Mouse (Mus musculus): ENCODE results near the gene Sash3.

DNA sequence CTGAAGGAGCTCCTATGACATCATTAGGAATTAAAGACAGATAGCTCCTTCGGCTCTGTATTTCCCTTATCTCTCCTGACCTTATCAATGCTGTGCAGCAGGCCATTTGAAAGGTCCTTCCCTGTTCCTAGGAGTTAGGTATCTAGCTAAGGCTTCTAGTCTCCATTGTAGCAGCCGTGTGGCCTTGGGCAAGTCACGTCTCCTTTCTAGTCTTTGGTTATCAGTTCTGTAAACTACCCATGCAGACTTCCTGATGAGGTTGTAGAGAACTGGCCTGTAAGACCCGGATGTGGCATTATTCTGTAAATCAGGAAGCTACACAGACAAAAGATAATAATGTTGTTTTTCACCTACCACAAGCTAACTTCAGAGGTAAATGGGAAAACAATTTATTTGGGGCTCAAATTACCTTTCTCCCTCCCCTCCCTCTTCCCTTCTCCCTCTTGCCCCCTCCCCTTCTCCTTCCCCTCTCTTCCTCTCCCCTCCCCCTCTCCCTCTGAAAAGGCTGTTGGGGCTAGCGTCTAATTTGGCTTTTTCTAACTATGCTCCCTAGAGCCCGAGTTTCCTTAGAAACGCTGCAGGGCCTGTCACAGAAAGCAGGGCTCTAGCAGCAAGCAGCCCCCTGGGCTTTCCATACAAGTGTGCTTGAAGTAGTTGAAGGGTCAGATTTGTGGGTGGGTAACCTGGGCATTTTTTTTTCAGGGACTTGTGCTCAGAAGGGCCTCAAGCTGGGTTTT, 7.5 kb upstream of the Sash3 start:
- TF ChIP-seq ZC3H11A (IDR thresholded peaks at IDR 0.05; ENCODE audit: borderline replicate concordance, low read depth, low read length) (no peak), CHD2 (IDR thresholded peaks at IDR 0.05; ENCODE audit: low read depth, low read length) (no peak)
